Mouse (Mus musculus) 416B (cell line): ENCODE data around the gene Ube2j2.

ENCODE experiments used
- DNase-seq: peaks from one replicate; pipeline ENCODE4 v3.0.0; 2011; ENCODE audit warnings: low read depth

Ube2j2 gene

GRCm38 (mm10) chr4:155963106-155963505 lies 19.5 kb downstream of the Ube2j2 start:
- no peak for DNase-seq

DNA sequence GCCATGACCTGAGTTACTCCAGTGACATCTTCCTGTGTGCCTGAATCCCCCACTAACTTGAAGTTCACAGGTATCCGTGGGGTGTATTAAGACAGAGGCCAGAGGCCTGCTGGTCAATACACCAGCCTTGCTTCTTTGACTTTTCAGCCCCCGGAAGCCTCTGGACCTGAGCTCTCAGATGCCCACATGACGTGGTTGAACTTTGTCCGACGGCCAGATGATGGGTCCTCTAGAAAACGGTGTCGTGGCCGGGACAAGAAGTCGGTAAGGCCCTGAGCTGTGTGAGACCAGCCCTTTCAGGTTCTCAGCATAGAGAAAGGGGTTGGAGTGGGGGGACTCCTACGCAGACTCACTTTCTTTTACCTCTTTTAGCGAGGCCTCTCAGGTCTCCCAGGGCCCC lies 20.8 kb downstream of the Ube2j2 start:
- no peak for DNase-seq

- DNase-seq = no peak
These were observed 25.5 kb downstream of the Ube2j2 start for GRCm38 (mm10) chr4:155969043-155969653.

- DNase-seq = no peak
These were observed 26.7 kb downstream of the Ube2j2 start for GRCm38 (mm10) chr4:155970286-155970685.

DNA sequence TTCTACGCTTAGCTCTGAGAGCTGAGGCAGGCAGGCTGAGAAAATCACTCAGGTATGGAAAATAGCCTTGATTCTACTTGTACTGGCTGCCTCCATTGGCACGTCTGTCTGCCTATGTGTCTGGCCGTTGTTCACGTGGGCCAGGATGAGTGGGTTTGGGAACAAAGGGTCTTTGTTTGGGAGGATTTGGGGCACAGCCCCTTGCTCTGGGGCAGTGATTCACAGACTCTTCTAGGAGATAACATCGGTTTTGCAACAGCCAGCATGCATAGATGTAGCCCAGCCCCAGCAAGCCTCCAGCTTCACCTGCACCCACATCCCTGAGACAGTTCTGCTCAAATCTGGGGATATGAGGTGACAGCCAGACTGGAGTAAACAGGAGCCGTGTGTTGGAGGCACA lies 29.0 kb downstream of the Ube2j2 start:
- DNase-seq = no peak

DNA sequence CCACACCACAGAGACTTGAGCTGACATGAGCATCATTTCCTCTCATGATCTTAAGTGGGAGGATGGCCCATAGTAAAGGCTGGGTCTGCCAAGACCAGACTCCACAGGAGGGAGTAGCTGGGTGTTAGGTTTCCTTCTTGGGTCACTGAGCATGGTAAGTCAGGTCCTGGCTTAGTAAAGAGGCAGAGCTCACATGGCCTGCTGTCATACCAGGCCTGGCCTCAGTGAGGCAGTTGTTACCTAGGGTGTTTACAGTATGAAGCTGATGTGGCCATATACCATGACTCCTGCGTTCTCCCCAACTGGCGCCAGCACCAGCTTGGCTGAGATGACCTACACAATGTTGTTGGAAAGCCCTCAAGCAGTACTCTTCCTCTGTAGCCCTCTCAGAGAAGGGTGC lies 29.6 kb downstream of the Ube2j2 start:
- peak; percentile 34 for DNase-seq

DNA sequence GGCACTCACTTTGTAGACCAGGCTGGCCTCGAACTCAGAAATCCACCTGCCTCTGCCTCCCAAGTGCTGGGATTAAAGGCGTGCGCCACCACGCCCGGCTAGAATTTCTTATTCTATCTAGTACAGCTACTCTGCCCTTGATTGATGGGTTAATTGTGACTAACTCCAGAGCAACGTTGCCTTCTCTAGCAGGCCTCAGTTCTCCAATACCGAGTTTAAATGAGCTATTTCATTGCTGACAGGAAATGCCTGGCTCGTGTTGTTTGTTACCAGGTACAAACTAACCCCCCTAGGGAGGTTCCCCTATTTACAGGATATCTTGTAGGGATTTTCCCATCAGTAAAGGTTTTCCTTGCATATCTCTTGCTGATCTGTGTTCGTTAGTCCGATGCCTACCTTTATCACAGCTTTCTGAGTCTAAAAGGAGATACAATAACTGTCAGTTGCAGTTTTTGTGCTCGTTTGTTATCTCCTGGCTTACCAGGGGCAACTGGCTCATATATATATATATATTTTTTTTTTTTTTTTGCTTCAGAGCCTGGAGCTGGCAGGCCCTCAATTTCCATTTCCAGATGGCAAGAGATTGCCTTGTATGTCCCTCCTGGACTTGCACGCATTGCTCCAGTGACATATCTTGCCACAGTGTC lies 37.9 kb downstream of the Ube2j2 start:
- no peak for DNase-seq

- no peak for DNase-seq
These were observed 40.2 kb downstream of the Ube2j2 start for GRCm38 (mm10) chr4:155983788-155984187.

- peak; percentile 87 for DNase-seq
These were observed 47.7 kb downstream of the Ube2j2 start for GRCm38 (mm10) chr4:155991211-155991907.

DNA sequence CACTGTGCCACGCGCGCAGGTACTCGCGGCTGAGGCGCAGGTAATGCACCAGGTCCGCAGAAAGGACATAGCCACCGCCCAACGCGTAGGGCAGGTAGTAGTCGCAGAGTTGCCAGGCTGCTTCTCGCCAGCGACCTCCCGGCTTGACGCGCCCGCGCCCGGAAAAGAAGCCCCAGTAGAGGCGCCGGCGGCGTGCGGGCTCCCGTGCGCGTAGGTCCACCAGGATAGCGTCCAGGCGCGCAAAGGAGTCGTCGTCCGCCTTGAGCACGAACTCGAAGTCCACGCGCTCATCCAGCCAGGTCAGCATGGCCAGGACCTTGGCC lies 48.2 kb downstream of the Ube2j2 start:
- no peak for DNase-seq

DNA sequence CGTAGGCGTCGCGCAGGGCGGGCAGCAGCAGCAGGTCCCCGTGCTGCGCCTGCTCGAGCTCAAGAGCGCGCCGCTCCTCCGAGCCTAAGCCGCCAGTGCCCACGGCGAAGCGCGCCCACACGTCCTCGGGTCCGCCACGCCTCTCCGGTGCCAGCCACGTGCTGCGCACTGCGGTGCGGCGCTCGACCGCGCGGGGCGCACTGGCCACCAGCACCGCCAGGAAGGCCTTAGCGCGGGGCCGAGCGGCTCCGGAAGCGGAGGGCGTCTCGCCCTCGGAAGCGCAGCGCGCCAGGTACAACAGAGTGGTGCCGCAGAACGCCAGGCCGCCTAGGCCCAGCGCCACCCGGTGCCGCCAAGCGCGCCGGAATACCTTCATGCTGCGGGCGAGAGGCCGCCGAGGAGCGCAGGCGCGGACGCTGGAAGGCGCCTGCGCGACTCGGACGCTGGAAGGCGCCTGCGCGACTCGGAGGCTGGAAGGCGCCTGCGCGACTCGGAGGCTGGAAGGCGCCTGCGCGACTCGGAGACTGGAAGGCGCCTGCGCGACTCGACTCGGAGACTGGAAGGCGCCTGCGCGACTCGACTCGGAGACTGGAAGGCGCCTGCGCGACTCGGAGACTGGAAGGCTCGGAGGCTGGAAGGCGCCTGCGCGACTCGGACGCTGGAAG lies 48.7 kb downstream of the Ube2j2 start, which contains the start of the genes B3galt6 and Sdf4:
B3galt6 (minus strand) TSS at position 409 of the 665 bp plus-strand sequence.
Sdf4 (plus strand) TSS at position 632 of the 665 bp plus-strand sequence.
- peak; percentile 95 for DNase-seq

- DNase-seq = peak; percentile 96
These were observed 49.4 kb downstream of the Ube2j2 start for GRCm38 (mm10) chr4:155992906-155993547.

- no peak for DNase-seq
These were observed 50.0 kb downstream of the Ube2j2 start for GRCm38 (mm10) chr4:155993606-155994005.

DNA sequence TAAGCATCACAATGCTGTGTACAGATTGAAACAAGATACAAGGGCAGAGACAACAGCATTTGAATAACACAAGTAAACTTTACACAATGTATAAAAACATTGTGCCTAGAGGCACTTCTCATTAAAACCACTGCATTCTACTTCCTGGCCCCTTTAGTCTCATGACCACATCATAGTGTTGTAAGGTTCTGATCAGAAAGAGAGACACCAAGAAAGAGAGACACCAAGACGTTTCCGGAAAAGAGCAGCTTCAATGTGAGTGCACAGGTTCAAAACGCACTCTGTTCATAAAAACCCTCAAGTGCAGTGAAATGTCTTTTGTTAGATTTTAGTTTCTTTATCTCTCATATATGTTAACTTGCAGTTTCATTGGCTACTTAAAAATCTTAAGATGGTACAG lies 60.5 kb downstream of the Ube2j2 start:
- no peak for DNase-seq

DNA sequence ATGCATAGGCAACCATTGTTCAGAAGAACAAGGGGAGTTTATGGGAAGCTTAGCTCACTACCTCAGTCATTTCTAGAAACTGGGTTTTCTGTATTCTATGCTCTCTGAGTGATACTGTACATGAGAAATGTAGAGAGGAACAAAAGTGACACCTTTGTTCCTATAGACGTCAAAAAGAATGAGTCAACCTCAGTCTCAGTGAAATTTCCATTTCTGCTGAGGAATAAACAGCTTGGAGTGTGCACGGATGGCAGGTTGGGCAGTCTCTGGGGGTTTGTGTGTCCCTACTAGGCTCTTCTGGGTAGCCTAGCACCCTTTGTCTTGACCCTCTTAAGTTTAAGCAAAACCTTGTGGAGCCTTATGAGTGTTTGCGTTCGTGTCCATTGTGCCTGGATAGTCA lies 64.7 kb downstream of the Ube2j2 start:
- DNase-seq = no peak
